Mouse (Mus musculus) skeletal muscle tissue, postnatal 0 days (tissue): ENCODE data around the gene Tmem41b. TPM values are rescaled to one million over a fixed set of nuclear protein-coding genes. Genes with fewer than 3 reads are reported as not detected.

Source experiments
- polyA plus RNA-seq: library from polyadenylated mRNA; unstranded; fragments of >200 nt; fragmentation: Nextera tagmentation; extraction: Ambion mirVana; gene quantifications from 2 replicates; pipeline ENCODE4 v1.2.1, GENCODE M21; 2015

The Tmem41b gene
- 48.1 and 53.4 TPM in 2 replicates for polyA plus RNA-seq

GRCm38 (mm10) chr7:109986775-109987174 lies at the start of gene Tmem41b:
Gene Tmem41b (minus strand): TSS chr7:109986929.

GRCm38 (mm10) chr7:110018117-110018630 lies 31.4 kb upstream of the Tmem41b start, which contains the start of gene Ipo7:
Gene Ipo7 (plus strand): TSS chr7:110018274.

GRCm38 (mm10) chr7:109959716-109960612 lies 26.8 kb downstream of the Tmem41b start, which contains the start of gene Dennd5a:
Gene Dennd5a (minus strand): TSS chr7:109960470.

Other genes with a start within 250 kb of the Tmem41b start
- gene Tmem9b, start 234.1 kb downstream of the Tmem41b start, polyA plus RNA-seq, result 47.4 and 52.1 TPM in 2 replicates
- gene Nrip3, start 204.9 kb downstream of the Tmem41b start, polyA plus RNA-seq, result 0.18 and 0.32 TPM in 2 replicates
- gene Scube2, start 121.2 kb downstream of the Tmem41b start, polyA plus RNA-seq, result 6.3 and 7.3 TPM in 2 replicates
- 25.9 and 29.2 TPM in 2 replicates for gene Dennd5a, start 26.5 kb downstream of the Tmem41b start, polyA plus RNA-seq
- 24.7 and 29.8 TPM in 2 replicates for gene Ipo7, start 31.3 kb upstream of the Tmem41b start, polyA plus RNA-seq
- 5.6 and 5.8 TPM in 2 replicates for gene Zfp143, start 74.3 kb upstream of the Tmem41b start, polyA plus RNA-seq
- 7.1 and 7.8 TPM in 2 replicates for gene Wee1, start 135.1 kb upstream of the Tmem41b start, polyA plus RNA-seq
- 11.7 and 11.9 TPM in 2 replicates for gene Swap70, start 234.8 kb upstream of the Tmem41b start, polyA plus RNA-seq